Mouse (Mus musculus): Measurements from ENCODE around the gene Gm20671. TPM values are rescaled to one million over a fixed set of nuclear protein-coding genes. Genes with fewer than 3 reads are reported as not detected.
"Not testable (repeated sequence)": the region's sequence is repeated elsewhere in the genome, so short reads cannot be mapped to it uniquely, and the experiment has no call there.

The Gm20671 gene
- polyA plus RNA-seq, 1 experiment from 2014 or later, result not detected

DNA sequence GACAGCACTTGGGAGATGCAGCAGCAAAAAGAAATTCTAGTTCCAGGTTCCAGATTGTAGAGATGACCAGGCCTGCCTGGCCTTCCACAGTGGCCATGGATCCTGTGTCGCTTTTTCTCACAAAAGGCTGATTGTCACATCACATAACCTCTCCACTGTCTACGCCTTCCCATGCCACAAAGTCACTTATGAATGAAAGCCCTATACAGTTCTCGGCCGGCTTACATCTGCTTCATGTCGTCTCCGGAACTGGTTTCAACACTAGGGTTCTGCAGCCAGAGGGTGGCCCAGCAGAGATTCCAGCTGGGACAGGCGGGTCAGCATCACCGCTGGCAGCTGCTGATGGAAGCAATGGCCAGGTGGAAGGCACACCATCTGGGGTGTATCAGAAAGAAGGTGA, 98.1 kb downstream of the Gm20671 start:
- Histone ChIP-seq H3K36me3 (replicated peaks; ENCODE audit: control insufficient read depth, insufficient read depth) (peaks cover 6% of the 10 kb centered on the region; the same call in 1 of the 2 replicates), H3K27me3 (ENCODE audit: control insufficient read depth, insufficient read depth, low read length) (no peaks in the 10 kb centered on the region), H3K9ac (no peak overlapping the region), H3K4me1 (replicated peaks; ENCODE audit: control insufficient read depth, insufficient read depth, low read length) (no peaks in the 10 kb centered on the region), H3K27ac (no peak overlapping the region), H3K9me3 (ENCODE audit: control insufficient read depth, low read length) (0 out of 2 replicates have a peak, but pooled peaks cover 2% of the 10 kb centered on the region), H3K4me2 (replicated peaks) (no peak overlapping the region), H3K4me3 (replicated peaks; ENCODE audit: low read length) (no peak overlapping the region)
- 89% methylated on average over 8 of the region's 8 CpGs for WGBS
- DNase-seq (ENCODE audit: low spot score), result no peak
- ATAC-seq (ENCODE audit: low FRiP score), result no peak

DNA sequence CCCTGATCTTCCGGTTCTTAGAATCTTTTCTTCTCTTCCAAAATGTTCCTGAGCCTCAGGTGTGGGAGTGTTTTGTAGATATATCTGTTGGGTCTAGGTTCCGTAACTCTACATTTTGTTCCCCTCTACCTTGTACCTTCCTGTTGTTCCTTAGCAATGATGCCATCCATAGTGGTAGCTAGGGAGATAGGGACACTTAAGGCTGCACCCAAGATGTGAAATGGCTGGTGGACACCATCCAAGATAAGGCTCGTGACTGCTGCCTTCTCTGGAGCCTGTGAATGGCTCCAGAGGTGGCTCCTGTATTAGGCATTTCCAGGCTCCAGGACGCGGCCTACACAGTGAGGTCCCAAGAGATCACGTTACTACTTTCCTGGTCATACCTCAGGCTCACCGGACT, 98.6 kb downstream of the Gm20671 start:
- Histone ChIP-seq H3K9ac (no peak overlapping the region), H3K4me1 (replicated peaks; ENCODE audit: control insufficient read depth, insufficient read depth, low read length) (no peaks in the 10 kb centered on the region), H3K27me3 (ENCODE audit: control insufficient read depth, insufficient read depth, low read length) (no peaks in the 10 kb centered on the region), H3K36me3 (replicated peaks; ENCODE audit: control insufficient read depth, insufficient read depth) (peaks cover 1% of the 10 kb centered on the region; the same call in 1 of the 2 replicates), H3K27ac (no peak overlapping the region), H3K9me3 (ENCODE audit: control insufficient read depth, low read length) (no peaks in the 10 kb centered on the region), H3K4me2 (replicated peaks) (no peak overlapping the region), H3K4me3 (replicated peaks; ENCODE audit: low read length) (no peak overlapping the region)
- DNase-seq (ENCODE audit: low spot score), result no peak
- ATAC-seq (ENCODE audit: low FRiP score), result no peak
- WGBS, result 91% methylated on average over 7 of the region's 7 CpGs

DNA sequence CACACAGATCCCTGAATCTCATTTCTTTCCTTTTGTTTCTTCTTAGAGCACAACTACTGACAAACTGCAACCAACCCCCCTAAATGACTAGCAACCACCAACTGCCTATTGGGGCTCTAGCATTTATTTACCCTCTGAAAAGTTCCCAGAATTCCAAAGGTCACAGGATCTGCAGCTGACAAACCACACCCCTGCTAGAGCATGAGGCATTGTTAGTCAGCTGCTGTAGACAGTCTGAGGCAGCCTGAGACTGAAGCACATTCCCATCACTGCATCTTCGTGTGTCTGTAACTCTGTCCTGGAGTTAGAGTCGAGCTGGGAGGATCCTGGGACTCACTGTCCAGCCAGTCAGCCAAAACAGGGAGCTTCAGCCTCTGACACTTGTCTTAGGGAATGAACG, 101.5 kb downstream of the Gm20671 start:
- not testable (repeated sequence) for ATAC-seq (ENCODE audit: low FRiP score); H3K27me3 ChIP-seq (ENCODE audit: control insufficient read depth, insufficient read depth, low read length); H3K9me3 ChIP-seq (ENCODE audit: control insufficient read depth, low read length); H3K36me3 ChIP-seq (replicated peaks; ENCODE audit: control insufficient read depth, insufficient read depth); H3K9ac ChIP-seq; H3K27ac ChIP-seq; H3K4me2 ChIP-seq (replicated peaks); H3K4me3 ChIP-seq (replicated peaks; ENCODE audit: low read length); DNase-seq (ENCODE audit: low spot score); H3K4me1 ChIP-seq (replicated peaks; ENCODE audit: control insufficient read depth, insufficient read depth, low read length)
- WGBS, result 69% methylated on average over 3 of the region's 3 CpGs

DNA sequence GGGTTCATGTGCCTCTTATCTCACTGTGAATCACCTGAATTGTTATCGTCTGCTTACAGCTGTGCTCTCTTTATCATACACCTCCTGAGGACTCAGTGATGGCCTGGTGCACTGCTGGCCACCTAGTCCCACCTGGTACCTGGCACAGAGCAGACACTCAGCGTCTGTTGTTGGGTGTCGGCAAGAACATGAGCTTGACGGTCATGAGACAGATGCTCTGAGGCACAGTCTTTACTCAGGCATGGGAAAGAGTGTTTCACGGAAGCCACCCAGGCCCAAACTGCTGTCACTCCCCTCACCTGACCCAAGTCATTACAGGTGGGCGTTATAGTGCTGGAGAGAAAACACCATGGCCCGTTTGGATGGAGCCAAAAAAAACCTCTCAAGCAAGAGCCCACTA, 102.9 kb downstream of the Gm20671 start:
- no peak for ATAC-seq (ENCODE audit: low FRiP score)
- WGBS, result 91% methylated on average over 7 of the region's 7 CpGs
- no peak overlapping the region for H3K4me3 ChIP-seq (replicated peaks; ENCODE audit: low read length)

DNA sequence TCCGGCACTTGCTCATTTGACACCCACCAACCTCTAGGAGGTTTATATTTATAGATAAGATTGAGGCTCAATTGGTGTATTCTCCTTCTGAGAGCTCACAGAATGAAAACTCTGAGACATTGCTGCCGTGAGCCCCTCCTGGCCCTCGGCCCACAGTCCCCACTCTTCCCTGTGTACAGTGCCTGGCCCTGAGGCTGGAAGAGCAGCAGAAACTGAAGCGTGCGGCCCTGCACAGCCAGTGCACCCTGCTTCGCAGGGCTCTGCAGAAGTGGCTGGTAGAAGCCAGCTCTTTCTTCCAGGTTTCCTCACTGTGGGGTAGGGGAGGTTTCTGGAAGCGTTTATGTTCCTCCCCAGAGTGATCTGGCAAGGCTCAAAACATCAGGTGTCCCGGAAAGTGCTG, 104.2 kb downstream of the Gm20671 start:
- not testable (repeated sequence) for H3K36me3 ChIP-seq (replicated peaks; ENCODE audit: control insufficient read depth, insufficient read depth); H3K27me3 ChIP-seq (ENCODE audit: control insufficient read depth, insufficient read depth, low read length); H3K9ac ChIP-seq; H3K4me3 ChIP-seq (replicated peaks; ENCODE audit: low read length); H3K4me2 ChIP-seq (replicated peaks); H3K4me1 ChIP-seq (replicated peaks; ENCODE audit: control insufficient read depth, insufficient read depth, low read length); DNase-seq (ENCODE audit: low spot score); H3K9me3 ChIP-seq (ENCODE audit: control insufficient read depth, low read length); ATAC-seq (ENCODE audit: low FRiP score); H3K27ac ChIP-seq
- WGBS, result 88% methylated on average over 8 of the region's 8 CpGs

More for the DNA sequence above, 102.9 kb downstream of the Gm20671 start:
- DNase-seq (ENCODE audit: low spot score), result no peak
- Histone ChIP-seq H3K9ac (no peak overlapping the region), H3K4me2 (replicated peaks) (no peak overlapping the region), H3K9me3 (ENCODE audit: control insufficient read depth, low read length) (no peaks in the 10 kb centered on the region), H3K27me3 (ENCODE audit: control insufficient read depth, insufficient read depth, low read length) (no peaks in the 10 kb centered on the region), H3K4me1 (replicated peaks; ENCODE audit: control insufficient read depth, insufficient read depth, low read length) (no peaks in the 10 kb centered on the region), H3K36me3 (replicated peaks; ENCODE audit: control insufficient read depth, insufficient read depth) (no peaks in the 10 kb centered on the region), H3K27ac (no peak overlapping the region)

DNA sequence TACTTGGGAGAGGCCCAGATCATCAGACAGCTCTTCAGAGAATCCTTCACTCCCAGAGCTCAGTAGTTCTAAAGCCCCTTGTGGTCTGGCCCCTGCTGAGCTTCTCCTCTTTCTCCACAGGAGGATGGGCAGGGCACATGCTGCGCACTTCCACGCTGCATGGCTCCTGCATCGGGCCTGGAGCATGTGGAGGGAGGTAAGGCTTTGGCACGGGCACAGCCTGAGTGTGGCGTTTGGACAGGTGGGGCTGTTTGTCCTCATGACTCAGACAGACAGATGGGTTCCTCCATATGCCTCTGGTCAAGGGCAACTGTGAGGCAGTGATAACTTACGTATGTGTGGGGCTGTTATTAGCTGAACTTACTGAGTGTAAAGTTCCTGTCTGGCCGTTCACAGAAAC, 104.6 kb downstream of the Gm20671 start:
- H3K9me3 ChIP-seq (ENCODE audit: control insufficient read depth, low read length), result no peaks in the 10 kb centered on the region
- H3K4me1 ChIP-seq (replicated peaks; ENCODE audit: control insufficient read depth, insufficient read depth, low read length), result no peaks in the 10 kb centered on the region
- no peak overlapping the region for H3K4me3 ChIP-seq (replicated peaks; ENCODE audit: low read length)
- H3K4me2 ChIP-seq (replicated peaks), result no peak overlapping the region
- no peak overlapping the region for H3K27ac ChIP-seq
- H3K36me3 ChIP-seq (replicated peaks; ENCODE audit: control insufficient read depth, insufficient read depth), result no peaks in the 10 kb centered on the region
- 72% methylated on average over 7 of the region's 7 CpGs for WGBS
- no peaks in the 10 kb centered on the region for H3K27me3 ChIP-seq (ENCODE audit: control insufficient read depth, insufficient read depth, low read length)
- no peak overlapping the region for H3K9ac ChIP-seq
- ATAC-seq (ENCODE audit: low FRiP score) (no peak), DNase-seq (ENCODE audit: low spot score) (no peak)

DNA sequence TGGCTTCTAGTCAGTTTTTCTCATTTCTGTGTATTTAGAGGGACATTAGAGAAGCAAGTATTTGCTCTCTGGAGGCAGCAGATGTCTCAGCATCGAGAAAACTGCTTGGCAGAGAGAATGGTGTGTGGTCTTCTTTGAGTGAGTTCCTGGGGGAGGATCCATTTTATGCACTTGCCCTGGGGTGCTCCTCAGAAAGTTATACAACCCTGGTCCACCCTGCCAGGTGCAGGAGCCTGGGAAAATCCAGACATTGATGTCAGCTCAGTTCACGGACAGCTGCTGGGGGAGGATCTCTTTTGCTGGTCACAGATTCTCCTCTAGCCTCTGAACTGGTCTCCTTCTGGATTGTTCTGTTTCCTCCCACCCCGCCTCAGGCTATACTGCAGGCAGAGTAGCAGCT, 105.6 kb downstream of the Gm20671 start:
- ATAC-seq (ENCODE audit: low FRiP score) (no peak), DNase-seq (ENCODE audit: low spot score) (no peak)
- Histone ChIP-seq H3K36me3 (replicated peaks; ENCODE audit: control insufficient read depth, insufficient read depth) (no peaks in the 10 kb centered on the region), H3K27ac (no peak overlapping the region), H3K9ac (no peak overlapping the region), H3K27me3 (ENCODE audit: control insufficient read depth, insufficient read depth, low read length) (no peaks in the 10 kb centered on the region), H3K4me1 (replicated peaks; ENCODE audit: control insufficient read depth, insufficient read depth, low read length) (no peaks in the 10 kb centered on the region), H3K4me3 (replicated peaks; ENCODE audit: low read length) (no peak overlapping the region), H3K4me2 (replicated peaks) (no peak overlapping the region), H3K9me3 (ENCODE audit: control insufficient read depth, low read length) (no peaks in the 10 kb centered on the region)
- 68% methylated on average over 3 of the region's 3 CpGs for WGBS

DNA sequence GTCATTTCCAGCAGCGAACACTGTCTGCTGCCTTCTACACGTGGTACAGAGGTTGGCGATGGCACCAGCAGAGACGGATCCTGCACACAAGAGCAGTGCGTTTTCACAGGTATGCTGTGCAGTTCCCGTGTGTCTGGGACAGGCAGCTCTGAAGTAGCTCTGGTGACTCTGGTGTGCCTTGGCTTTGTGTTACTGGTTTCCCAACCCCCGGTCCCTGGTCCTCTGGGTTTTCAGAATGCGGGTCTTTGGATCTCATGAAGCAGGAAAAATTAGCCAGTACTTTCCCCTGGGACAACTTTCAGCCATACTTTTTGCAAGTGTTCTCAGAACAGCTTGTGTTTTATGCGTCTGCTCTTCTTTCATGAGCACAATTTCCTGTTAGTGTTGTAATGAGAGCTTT, 106.5 kb downstream of the Gm20671 start:
- H3K27ac ChIP-seq, result no peak overlapping the region
- H3K4me2 ChIP-seq (replicated peaks), result no peak overlapping the region
- H3K36me3 ChIP-seq (replicated peaks; ENCODE audit: control insufficient read depth, insufficient read depth), result no peaks in the 10 kb centered on the region
- 84% methylated on average over 9 of the region's 9 CpGs for WGBS
- no peak overlapping the region for H3K9ac ChIP-seq
- DNase-seq (ENCODE audit: low spot score), result no peak
- H3K9me3 ChIP-seq (ENCODE audit: control insufficient read depth, low read length), result no peaks in the 10 kb centered on the region
- H3K27me3 ChIP-seq (ENCODE audit: control insufficient read depth, insufficient read depth, low read length), result no peaks in the 10 kb centered on the region
- H3K4me1 ChIP-seq (replicated peaks; ENCODE audit: control insufficient read depth, insufficient read depth, low read length), result no peaks in the 10 kb centered on the region
- no peak overlapping the region for H3K4me3 ChIP-seq (replicated peaks; ENCODE audit: low read length)
- no peak for ATAC-seq (ENCODE audit: low FRiP score)

DNA sequence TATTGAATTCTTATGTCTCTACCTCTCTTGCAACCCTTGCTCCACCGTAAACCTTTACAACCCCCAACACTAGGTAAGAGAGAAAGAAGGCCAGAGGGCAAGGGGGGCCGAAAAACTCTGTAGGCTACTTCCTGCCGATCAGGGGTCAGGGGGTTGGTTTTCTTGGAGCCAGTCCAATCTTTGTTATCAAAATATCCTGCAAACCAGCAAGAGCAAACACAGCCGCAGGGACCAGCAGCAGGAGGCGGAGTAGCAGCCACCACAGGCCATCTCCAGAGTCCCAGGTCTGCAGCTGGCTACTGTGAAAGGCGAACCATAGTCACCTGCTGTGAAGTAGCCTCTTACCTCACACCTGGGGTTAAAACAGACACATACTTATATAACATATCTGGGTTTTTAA, 108.0 kb downstream of the Gm20671 start:
- Histone ChIP-seq H3K27ac (no peak overlapping the region), H3K4me3 (replicated peaks; ENCODE audit: low read length) (no peak overlapping the region), H3K36me3 (replicated peaks; ENCODE audit: control insufficient read depth, insufficient read depth) (no peaks in the 10 kb centered on the region), H3K9ac (no peak overlapping the region), H3K4me2 (replicated peaks) (no peak overlapping the region), H3K4me1 (replicated peaks; ENCODE audit: control insufficient read depth, insufficient read depth, low read length) (no peaks in the 10 kb centered on the region), H3K9me3 (ENCODE audit: control insufficient read depth, low read length) (no peaks in the 10 kb centered on the region), H3K27me3 (ENCODE audit: control insufficient read depth, insufficient read depth, low read length) (no peaks in the 10 kb centered on the region)
- ATAC-seq (ENCODE audit: low FRiP score), result no peak
- 62% methylated on average over 6 of the region's 6 CpGs for WGBS
- DNase-seq (ENCODE audit: low spot score), result no peak

DNA sequence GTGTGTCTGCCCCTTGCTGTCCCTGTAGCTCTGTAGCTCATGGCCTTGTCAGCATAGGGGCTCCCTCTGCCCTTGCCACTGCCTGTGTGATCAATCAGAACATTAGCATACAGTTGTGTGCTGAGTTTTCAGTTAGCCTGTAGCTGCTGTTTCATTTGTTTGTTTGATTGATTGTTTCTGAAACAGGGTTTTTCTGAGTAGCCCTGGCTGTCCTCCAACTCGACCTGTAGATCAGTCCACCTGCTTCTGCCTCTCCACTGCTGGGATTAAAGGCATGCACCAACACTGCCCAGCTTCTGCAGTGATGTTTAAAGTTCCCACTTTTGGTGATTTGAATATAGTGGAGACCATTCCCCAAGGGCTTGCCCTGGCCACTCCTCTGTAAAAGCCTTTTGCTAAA, 109.2 kb downstream of the Gm20671 start:
- H3K36me3 ChIP-seq (replicated peaks; ENCODE audit: control insufficient read depth, insufficient read depth), result no peaks in the 10 kb centered on the region
- 54% methylated on average over 1 of the region's 1 CpGs for WGBS
- H3K9ac ChIP-seq, result no peak overlapping the region
- H3K4me3 ChIP-seq (replicated peaks; ENCODE audit: low read length), result no peak overlapping the region
- H3K27me3 ChIP-seq (ENCODE audit: control insufficient read depth, insufficient read depth, low read length), result no peaks in the 10 kb centered on the region
- H3K4me2 ChIP-seq (replicated peaks), result no peak overlapping the region
- no peaks in the 10 kb centered on the region for H3K9me3 ChIP-seq (ENCODE audit: control insufficient read depth, low read length)
- peaks cover 6% of the 10 kb centered on the region for H3K4me1 ChIP-seq (replicated peaks; ENCODE audit: control insufficient read depth, insufficient read depth, low read length)
- no peak for ATAC-seq (ENCODE audit: low FRiP score)
- no peak overlapping the region for H3K27ac ChIP-seq
- DNase-seq (ENCODE audit: low spot score), result no peak
